Mouse (Mus musculus): ENCODE measurements around the gene Dstyk.
A peak's percentile ranks its signal among the peaks of the same experiment; 100 is the strongest.

The Dstyk gene

GRCm38 (mm10) chr1:132388813-132389803 lies 28.2 kb upstream of the Dstyk start:
- DNase-seq: no peak

- no peak for DNase-seq
Measured at GRCm38 (mm10) chr1:132389886-132390585, 27.3 kb upstream of the Dstyk start.

- peak; percentile 52 to 60 for DNase-seq
Measured at GRCm38 (mm10) chr1:132390691-132391579, 26.4 kb upstream of the Dstyk start, which contains the start of gene Tmcc2. Gene Tmcc2 (minus strand): TSS chr1:132391281.

GRCm38 (mm10) chr1:132391580-132392022 lies 25.8 kb upstream of the Dstyk start:
- DNase-seq: peak; percentile 79 to 85

GRCm38 (mm10) chr1:132392872-132393271 lies 24.5 kb upstream of the Dstyk start:
- no peak for DNase-seq

- no peak for DNase-seq
Measured at GRCm38 (mm10) chr1:132396705-132397104, 20.6 kb upstream of the Dstyk start.

- no peak for DNase-seq
Measured at GRCm38 (mm10) chr1:132400538-132400937, 16.8 kb upstream of the Dstyk start.

- no peak for DNase-seq
Measured at GRCm38 (mm10) chr1:132401843-132402242, 15.5 kb upstream of the Dstyk start.

GRCm38 (mm10) chr1:132410657-132411056 lies 6.7 kb upstream of the Dstyk start:
- no peak for DNase-seq

GRCm38 (mm10) chr1:132416244-132416942 lies 962 bp upstream of the Dstyk start:
- DNase-seq: peak in 1 of 2 experiments; percentile 10

- no peak for DNase-seq
Measured at GRCm38 (mm10) chr1:132416943-132417290, 438 bp upstream of the Dstyk start.

GRCm38 (mm10) chr1:132420206-132420605 lies 2.9 kb downstream of the Dstyk start:
- no peak for DNase-seq

- DNase-seq: no peak
Measured at GRCm38 (mm10) chr1:132420662-132421061, 3.3 kb downstream of the Dstyk start.

GRCm38 (mm10) chr1:132422912-132423696 lies 5.7 kb downstream of the Dstyk start:
- no peak for DNase-seq

- DNase-seq: no peak
Measured at GRCm38 (mm10) chr1:132425600-132425999, 8.2 kb downstream of the Dstyk start.

GRCm38 (mm10) chr1:132430818-132431217 lies 13.5 kb downstream of the Dstyk start:
- DNase-seq: peak in 1 of 2 experiments; percentile 9

- DNase-seq: peak; percentile 39 to 50
Measured at GRCm38 (mm10) chr1:132431716-132432115, 14.4 kb downstream of the Dstyk start.

- DNase-seq: no peak
Measured at GRCm38 (mm10) chr1:132433349-132433748, 16.0 kb downstream of the Dstyk start.

GRCm38 (mm10) chr1:132434032-132434431 lies 16.7 kb downstream of the Dstyk start:
- no peak for DNase-seq

GRCm38 (mm10) chr1:132436320-132436958 lies 19.1 kb downstream of the Dstyk start:
- DNase-seq: peak; percentile 20 to 29

GRCm38 (mm10) chr1:132436960-132437359 lies 19.6 kb downstream of the Dstyk start:
- no peak for DNase-seq

Data from kidney, postnatal 4 days (tissue).